ENCODE assay signal across 26 mouse cellular contexts in genomic region chr2:180439791-180440190, GRCm38 (mm10). TPM values are rescaled to one million over a fixed set of nuclear protein-coding genes. Genes with fewer than 3 reads are reported as not detected.
DNase-seq lines count a peak whose midpoint lies in the region; ATAC-seq and TF ChIP-seq lines count a peak whose summit lies in the region.
"Had no signal": no experiment of that assay in that cellular context is flagged by ENCODE, and none has a peak within 500 bp of the region (broad histone marks: within the 10 kb centered on the region; RNA-seq: fewer than 3 reads in every experiment).

No protein-coding gene starts in this region.

- 17% methylated on average over 3 of the region's 3 CpGs for WGBS in spleen, adult 2 months
- 85% methylated on average over 3 of the region's 3 CpGs for WGBS in limb, embryonic 10.5 days
- WGBS in midbrain, embryonic 16.5 days = 81% methylated on average over 3 of the region's 3 CpGs
- WGBS in heart, embryonic 10.5 days = 65% methylated on average over 3 of the region's 3 CpGs

- no peak for TF ChIP-seq CTCF in spleen, adult 2 months (IDR thresholded peaks at IDR 0.05; ENCODE audit: extremely low read depth, insufficient read depth, insufficient read length, insufficient replicate concordance)

- peak overlapping the region; percentile 42; the same call in 1 of the 2 replicates for H3K27ac ChIP-seq in spleen, adult 2 months (ENCODE audit: insufficient read depth, low read length)
- H3K27ac ChIP-seq in limb, embryonic 10.5 days = peak overlapping the region; percentile 36; the same call in 1 of the 2 replicates
- no peak overlapping the region for H3K27ac ChIP-seq in midbrain, embryonic 16.5 days (ENCODE audit: low read length)
- no peak overlapping the region for H3K27ac ChIP-seq in heart, embryonic 10.5 days
- H3K27ac ChIP-seq: embryonic facial prominence, embryonic 12.5 days; embryonic facial prominence, embryonic 15.5 days; heart, adult 2 months; hindbrain, embryonic 14.5 days; hindbrain, postnatal 0 days had no signal

- ATAC-seq in common myeloid progenitor, adult 5-6 weeks (replicated peaks; ENCODE audit: low read depth, poor library complexity, severe bottlenecking) = peak; percentile 13
- no peak for ATAC-seq in midbrain, embryonic 16.5 days
- ATAC-seq: forebrain, embryonic 14.5 days; forebrain, postnatal 0 days; hindbrain, postnatal 0 days; inflammation-experienced regulatory T-cells, adult 6 months had no signal

- TF ChIP-seq POLR2A in spleen, adult 2 months (IDR thresholded peaks at IDR 0.05; ENCODE audit: low read depth, low read length) = no peak

- no peaks in the 10 kb centered on the region for H3K27me3 ChIP-seq in spleen, adult 2 months (ENCODE audit: control insufficient read depth, insufficient read depth, low read length)
- 0 out of 2 replicates have a peak, but pooled peaks cover 3% of the 10 kb centered on the region for H3K27me3 ChIP-seq in limb, embryonic 10.5 days (ENCODE audit: low read depth, poor library complexity, severe bottlenecking)
- H3K27me3 ChIP-seq in midbrain, embryonic 16.5 days (ENCODE audit: control insufficient read depth, insufficient read depth, low read depth, low read length) = no peaks in the 10 kb centered on the region
- 0 out of 2 replicates have a peak, but pooled peaks cover 4% of the 10 kb centered on the region for H3K27me3 ChIP-seq in heart, embryonic 10.5 days (ENCODE audit: insufficient read depth, poor library complexity, severe bottlenecking)
- H3K27me3 ChIP-seq: embryonic facial prominence, embryonic 12.5 days; embryonic facial prominence, embryonic 15.5 days had no signal

- H3K9ac ChIP-seq in midbrain, embryonic 16.5 days (ENCODE audit: low read depth, low read length) = no peak overlapping the region
- H3K9ac ChIP-seq: embryonic facial prominence, embryonic 12.5 days; embryonic facial prominence, embryonic 15.5 days; forebrain, postnatal 0 days; hindbrain, embryonic 14.5 days had no signal

- no peak for DNase-seq in spleen, adult 2 months (ENCODE audit: low read depth in 1 of 2, low spot score in 2 of 2)
- DNase-seq in spleen, postnatal 36 days (ENCODE audit: low spot score in 2 of 2) = no peak
- no peak for DNase-seq in limb, embryonic 10.5 days (ENCODE audit: low spot score)
- DNase-seq in kidney, postnatal 4 days = no peak
- DNase-seq in heart, embryonic 10.5 days (ENCODE audit: low spot score) = no peak
- DNase-seq in retina, embryonic 14.5 days (ENCODE audit: low spot score) = no peak
- DNase-seq: adrenal gland, adult 2 months; adrenal gland, postnatal 14 days; cerebellum, adult 18-20 months; cerebellum, adult 9-10 months; cerebellum, postnatal 14 days; forebrain, postnatal 0 days; gastrocnemius, postnatal 25 days; heart, adult 2 months; heart, postnatal 36 days had no signal

- no peak overlapping the region for H3K4me2 ChIP-seq in midbrain, embryonic 16.5 days (ENCODE audit: low read length)
- H3K4me2 ChIP-seq: embryonic facial prominence, embryonic 12.5 days; embryonic facial prominence, embryonic 15.5 days; heart, embryonic 11.5 days; hindbrain, embryonic 14.5 days had no signal

- H3K4me1 ChIP-seq in spleen, adult 2 months (ENCODE audit: control insufficient read depth, insufficient read depth, insufficient read length) = peaks cover 53% of the 10 kb centered on the region; the same call in 1 of the 2 replicates
- H3K4me1 ChIP-seq in limb, embryonic 10.5 days = peaks cover 69% of the 10 kb centered on the region
- H3K4me1 ChIP-seq in midbrain, embryonic 16.5 days (ENCODE audit: control insufficient read depth, insufficient read depth, low read length) = no peaks in the 10 kb centered on the region
- H3K4me1 ChIP-seq in heart, embryonic 10.5 days = peaks cover 50% of the 10 kb centered on the region
- H3K4me1 ChIP-seq: embryonic facial prominence, embryonic 15.5 days had no signal

- no peaks in the 10 kb centered on the region for H3K9me3 ChIP-seq in limb, embryonic 10.5 days (replicated peaks)
- no peaks in the 10 kb centered on the region for H3K9me3 ChIP-seq in midbrain, embryonic 16.5 days (replicated peaks; ENCODE audit: control insufficient read depth, low read length, poor library complexity, severe bottlenecking)
- no peaks in the 10 kb centered on the region for H3K9me3 ChIP-seq in heart, embryonic 10.5 days
- H3K9me3 ChIP-seq: embryonic facial prominence, embryonic 12.5 days; embryonic facial prominence, embryonic 15.5 days had no signal

- H3K36me3 ChIP-seq in spleen, adult 2 months (ENCODE audit: control insufficient read depth, insufficient read depth, low read length) = no peaks in the 10 kb centered on the region
- no peaks in the 10 kb centered on the region for H3K36me3 ChIP-seq in limb, embryonic 10.5 days
- no peaks in the 10 kb centered on the region for H3K36me3 ChIP-seq in midbrain, embryonic 16.5 days (ENCODE audit: control insufficient read depth, insufficient read depth, low read length)
- H3K36me3 ChIP-seq in heart, embryonic 10.5 days = no peaks in the 10 kb centered on the region
- H3K36me3 ChIP-seq: embryonic facial prominence, embryonic 12.5 days; embryonic facial prominence, embryonic 15.5 days had no signal

- H3K4me3 ChIP-seq in spleen, adult 2 months (ENCODE audit: extremely low read depth, insufficient read depth, insufficient read length) = no peak overlapping the region
- H3K4me3 ChIP-seq in limb, embryonic 10.5 days = no peak overlapping the region
- H3K4me3 ChIP-seq in midbrain, embryonic 16.5 days (ENCODE audit: low read depth, low read length) = no peak overlapping the region
- no peak overlapping the region for H3K4me3 ChIP-seq in heart, embryonic 10.5 days
- H3K4me3 ChIP-seq: embryonic facial prominence, embryonic 12.5 days; embryonic facial prominence, embryonic 15.5 days; heart, adult 2 months had no signal

RNA-seq across cellular contexts. Expression of gene Slco4a1, which starts 16.3 kb away (rescaled TPM):
- polyA plus RNA-seq in spleen, adult 2 months (2012; rRNA removed) = 8.1 and 10.1 TPM in 2 replicates
- total RNA-seq in common myeloid progenitor, adult 5-6 weeks (2017) = 5.9 and 12.5 TPM in 2 replicates
- polyA plus RNA-seq in limb, embryonic 10.5 days (2016; fragmentation: Nextera tagmentation; extraction: Ambion mirVana) = 0.41 and 1.8 TPM in 2 replicates
- 1.7 and 2.4 TPM in 2 replicates for polyA plus RNA-seq in midbrain, embryonic 16.5 days (2015; fragmentation: Nextera tagmentation; extraction: Ambion mirVana)
- 0.59 and 0.60 TPM in 2 replicates for polyA plus RNA-seq in heart, embryonic 10.5 days (2016; fragmentation: Nextera tagmentation; extraction: Ambion mirVana)
- total RNA-seq: gastrocnemius, postnatal 25 days; heart, adult 2 months; MEL had no signal
- polyA plus RNA-seq: heart, embryonic 11.5 days; heart, postnatal 0 days had no signal

RNA-seq across cellular contexts. Expression of gene Ntsr1, which starts 60.0 kb away (rescaled TPM):
- not detected in 2 replicates for polyA plus RNA-seq in spleen, adult 2 months (2012; rRNA removed)
- not detected in 2 replicates for total RNA-seq in common myeloid progenitor, adult 5-6 weeks (2017)
- polyA plus RNA-seq in limb, embryonic 10.5 days (2016; fragmentation: Nextera tagmentation; extraction: Ambion mirVana) = 0.11 and 0.28 TPM in 2 replicates
- polyA plus RNA-seq in midbrain, embryonic 16.5 days (2015; fragmentation: Nextera tagmentation; extraction: Ambion mirVana) = 2.7 and 3.3 TPM in 2 replicates
- 0.12 and 0.26 TPM in 2 replicates for polyA plus RNA-seq in heart, embryonic 10.5 days (2016; fragmentation: Nextera tagmentation; extraction: Ambion mirVana)
- total RNA-seq: adrenal gland, adult 2 months; adrenal gland, postnatal 14 days; gastrocnemius, postnatal 25 days; heart, adult 2 months; heart, postnatal 36 days; MEL had no signal
- polyA plus RNA-seq: adrenal gland, adult 2 months; heart, adult 2 months; inflammation-experienced regulatory T-cells, adult 6 months had no signal

Comparison
In these comparisons a context has a peak if more than half of its experiments do, and no peak if none do; other contexts are left out.
1. H3K27ac ChIP-seq: peak in spleen, adult 2 months (single experiment) and limb, embryonic 10.5 days (single experiment); none in midbrain, embryonic 16.5 days (single experiment) and heart, embryonic 10.5 days (single experiment).